Mouse (Mus musculus) CH12.LX (cell line): ENCODE measurements around the gene Ybx1. TPM values are rescaled to one million over a fixed set of nuclear protein-coding genes. Genes with fewer than 3 reads are reported as not detected.
A peak's percentile ranks its signal among the peaks of the same experiment; 100 is the strongest.

Experiments
- DNase-seq: peaks from one replicate; pipeline ENCODE4 v3.0.0-alpha.2; 2013; ENCODE audit errors: extremely low read depth
- H3K27ac ChIP-seq: 2 replicates; pipeline ENCODE4 v1.5.1; 2012; ENCODE audit warnings: low read depth, mild to moderate bottlenecking, control low read depth, moderate library complexity; ENCODE audit not compliant: insufficient read depth
- H3K27me3 ChIP-seq: replicated peaks from 2 replicates; pipeline ENCODE3; 2012; ENCODE audit warnings: inconsistent platforms
- H3K36me3 ChIP-seq, 2 experiments: replicated peaks in 1 of 2; 2 replicates each; pipeline versions ENCODE3 to v1.6.1; 2012; ENCODE audit warnings: inconsistent platforms in 1 of 2, low read length in 1 of 2, mild to moderate bottlenecking in 1 of 2, mixed read lengths in 1 of 2, moderate library complexity in 1 of 2; ENCODE audit not compliant: control insufficient read depth in 1 of 2, insufficient read depth in 1 of 2
- H3K4me1 ChIP-seq, 2 experiments: 2 replicates each; pipeline ENCODE4 v1.6.1; 2012; ENCODE audit warnings: inconsistent platforms in 1 of 2, moderate library complexity in 1 of 2; ENCODE audit not compliant: insufficient read depth in 2 of 2, control insufficient read depth in 1 of 2
- H3K4me2 ChIP-seq: 2 replicates; pipeline ENCODE4 v1.6.1; 2012; ENCODE audit warnings: low read depth, mild to moderate bottlenecking, control low read depth; ENCODE audit not compliant: poor library complexity, insufficient read depth, severe bottlenecking
- H3K4me3 ChIP-seq, 3 experiments: fragments of 150-350 bp in 1 of 3; sonication (generic) in 1 of 3; replicated peaks in 1 of 3; 2 replicates each; pipeline versions ENCODE3 to v1.5.1; 2011 to 2012; ENCODE audit warnings: low read depth in 2 of 3, low read length in 2 of 3, mild to moderate bottlenecking in 2 of 3, moderate library complexity in 2 of 3, control low read depth in 1 of 3, improper control_type of control experiment in 1 of 3, inconsistent platforms in 1 of 3, mixed read lengths in 1 of 3; ENCODE audit not compliant: poor library complexity in 1 of 3
- H3K79me2 ChIP-seq: replicated peaks from 2 replicates; pipeline ENCODE4 v1.6.1; 2012; ENCODE audit warnings: mild to moderate bottlenecking, moderate library complexity; ENCODE audit not compliant: control insufficient read depth, poor library complexity, insufficient read depth, severe bottlenecking; ENCODE audit errors: extremely low read depth
- H3K9ac ChIP-seq: 2 replicates; pipeline ENCODE4 v1.6.1; 2012; ENCODE audit warnings: low read depth, mild to moderate bottlenecking, control low read depth, moderate library complexity; ENCODE audit not compliant: insufficient read depth
- H3K9me3 ChIP-seq: replicated peaks from 2 replicates; pipeline ENCODE3; 2012; ENCODE audit warnings: low read length, inconsistent platforms, mixed read lengths
- BHLHE40 ChIP-seq: IDR thresholded peaks from 2 replicates; pipeline ENCODE4 v1.6.1; 2011; ENCODE audit warnings: mild to moderate bottlenecking, low read depth, low read length, improper control_type of control experiment
- CHD1 ChIP-seq: IDR thresholded peaks from 2 replicates; pipeline ENCODE4 v1.6.1; 2012; ENCODE audit warnings: low read depth, low read length, improper control_type of control experiment, inconsistent platforms
- CHD2 ChIP-seq: IDR thresholded peaks from 2 replicates; pipeline ENCODE4 v1.6.1; 2011; ENCODE audit warnings: low read length, improper control_type of control experiment
- CTCF ChIP-seq, 2 experiments: IDR thresholded peaks in 1 of 2; conservative IDR thresholded peaks in 1 of 2; 2 replicates each; pipeline ENCODE4 v1.5.1; 2011 to 2012; ENCODE audit warnings: low read depth in 2 of 2, low read length in 2 of 2, improper control_type of control experiment in 1 of 2, inconsistent platforms in 1 of 2, mild to moderate bottlenecking in 1 of 2, moderate library complexity in 1 of 2
- E2F4 ChIP-seq: IDR thresholded peaks from 2 replicates; pipeline ENCODE4 v1.6.1; 2011; ENCODE audit warnings: low read depth, low read length, improper control_type of control experiment; ENCODE audit not compliant: insufficient replicate concordance
- ETS1 ChIP-seq: conservative IDR thresholded peaks from 2 replicates; pipeline ENCODE4 v1.6.1; 2012; ENCODE audit warnings: low read depth, mild to moderate bottlenecking, inconsistent platforms, low read length, improper control_type of control experiment, moderate library complexity
- HCFC1 ChIP-seq: IDR thresholded peaks from 2 replicates; pipeline ENCODE4 v1.6.1; 2012; ENCODE audit warnings: low read depth, mild to moderate bottlenecking, inconsistent platforms, low read length, improper control_type of control experiment
- IRF4 ChIP-seq: IDR thresholded peaks from 2 replicates; pipeline ENCODE4 v1.6.1; 2014; ENCODE audit warnings: low read depth, mild to moderate bottlenecking, inconsistent platforms, low read length, improper control_type of control experiment
- JUN ChIP-seq: IDR thresholded peaks from 2 replicates; pipeline ENCODE4 v1.6.1; 2011; ENCODE audit warnings: low read depth, mild to moderate bottlenecking, low read length, improper control_type of control experiment, moderate library complexity; ENCODE audit not compliant: insufficient read depth
- JUND ChIP-seq: conservative IDR thresholded peaks from 2 replicates; pipeline ENCODE4 v1.6.1; 2011; ENCODE audit warnings: low read depth, low read length, improper control_type of control experiment
- MAFK ChIP-seq: IDR thresholded peaks from 2 replicates; pipeline ENCODE4 v1.6.1; 2011; ENCODE audit warnings: low read length, improper control_type of control experiment; ENCODE audit not compliant: insufficient replicate concordance
- MAZ ChIP-seq: IDR thresholded peaks from 2 replicates; pipeline ENCODE4 v1.6.1; 2012; ENCODE audit warnings: low read depth, mild to moderate bottlenecking, inconsistent platforms, low read length, improper control_type of control experiment, moderate library complexity
- MEF2A ChIP-seq: IDR thresholded peaks from 2 replicates; pipeline ENCODE4 v1.6.1; 2014; ENCODE audit warnings: low read depth, mild to moderate bottlenecking, inconsistent platforms, low read length, improper control_type of control experiment, borderline replicate concordance
- MYC ChIP-seq: IDR thresholded peaks from 2 replicates; pipeline ENCODE4 v1.6.1; 2011; ENCODE audit warnings: low read depth, mild to moderate bottlenecking, improper control_type of control experiment, low read length
- NRF1 ChIP-seq: IDR thresholded peaks from 2 replicates; pipeline ENCODE4 v1.6.1; 2014; ENCODE audit warnings: low read depth, mild to moderate bottlenecking, inconsistent platforms, low read length, improper control_type of control experiment, moderate library complexity
- PAX5 ChIP-seq: IDR thresholded peaks from 2 replicates; pipeline ENCODE4 v1.6.1; 2012; ENCODE audit warnings: low read length, inconsistent platforms, mixed read lengths
- RCOR1 ChIP-seq: conservative IDR thresholded peaks from 2 replicates; pipeline ENCODE4 v1.6.1; 2012; ENCODE audit warnings: low read depth, mild to moderate bottlenecking, inconsistent platforms, low read length, improper control_type of control experiment
- TBP ChIP-seq: conservative IDR thresholded peaks from 2 replicates; pipeline ENCODE4 v1.6.1; 2011; ENCODE audit warnings: low read depth, low read length, improper control_type of control experiment
- TCF12 ChIP-seq: IDR thresholded peaks from 2 replicates; pipeline ENCODE4 v1.6.1; 2014; ENCODE audit warnings: low read depth, mild to moderate bottlenecking, inconsistent platforms, low read length, improper control_type of control experiment
- UBTF ChIP-seq: IDR thresholded peaks from 2 replicates; pipeline ENCODE4 v1.6.1; 2012; ENCODE audit warnings: low read depth, mild to moderate bottlenecking, inconsistent platforms, low read length, improper control_type of control experiment, moderate library complexity
- ZKSCAN1 ChIP-seq: IDR thresholded peaks from 2 replicates; pipeline ENCODE4 v1.6.1; 2012; ENCODE audit warnings: low read depth, inconsistent platforms, low read length, improper control_type of control experiment, borderline replicate concordance
- ZMIZ1 ChIP-seq: IDR thresholded peaks from 2 replicates; pipeline ENCODE4 v1.6.1; 2012; ENCODE audit warnings: low read depth, mild to moderate bottlenecking, inconsistent platforms, low read length, improper control_type of control experiment
- dilution Hi-C: fragments of 300-500 bp; cut with MboI; formaldehyde crosslinking; loops from 2 replicates; pipeline ENCODE4 v1.14.3; 2020; ENCODE audit warnings: low sequenced_read_pairs; ENCODE audit not compliant: extremely low pct_unique_long_range_greater_than_20kb, extremely low pct_ligation_motif_present
- in situ Hi-C: fragments of 300-500 bp; cut with MboI; formaldehyde crosslinking; loops from 3 replicates; pipeline ENCODE4 v1.14.3; 2019; ENCODE audit warnings: low sequenced_read_pairs, low pct_ligation_motif_present, low pct_unique_long_range_greater_than_20kb, mixed read lengths
- polyA plus RNA-seq: library from polyadenylated mRNA; unstranded; fragments of >175 nt; gene quantifications from 2 replicates; pipeline ENCODE4 v1.2.1, GENCODE M21; 2012; ENCODE audit warnings: low read depth; ENCODE audit not compliant: insufficient read length
- total RNA-seq, 2 experiments: library from RNA; depleted of rRNA; stranded (reverse); fragments of 300-350 nt in 1 of 2; fragments of >200 nt in 1 of 2; gene quantifications; 2 replicates each; pipeline ENCODE4 v1.2.3; 2012 to 2014

Gene Ybx1
- total and polyA plus RNA-seq, 3 experiments: 724 to 2,246 (median 901) TPM

GRCm38 (mm10) chr4:119300761-119301160, 6.4 kb upstream of the Ybx1 start:
- DNase-seq: no peak
- in situ Hi-C loops: no loop called here
- no peaks in the 10 kb centered on the region for H3K79me2 ChIP-seq
- H3K9me3 ChIP-seq: no peaks in the 10 kb centered on the region
- H3K27ac ChIP-seq: no peak overlapping the region
- H3K4me1 ChIP-seq: peaks cover 2 to 15% of the 10 kb centered on the region in 2 experiments; a peak in 2 of 4 replicates
- no peak overlapping the region for H3K4me2 ChIP-seq
- dilution Hi-C loops: no loop called here
- H3K36me3 ChIP-seq: peaks cover 6 to 35% of the 10 kb centered on the region in 2 experiments
- H3K9ac ChIP-seq: no peak overlapping the region
- no peak for TF ChIP-seq BHLHE40
- no peak for TF ChIP-seq IRF4
- no peak for TF ChIP-seq TBP
- TF ChIP-seq TCF12: no peak
- TF ChIP-seq MAFK: no peak
- no peak for TF ChIP-seq RCOR1
- no peak for TF ChIP-seq MAZ
- no peak for TF ChIP-seq MYC
- H3K4me3 ChIP-seq: no peak overlapping the region
- H3K27me3 ChIP-seq: no peaks in the 10 kb centered on the region

DNA sequence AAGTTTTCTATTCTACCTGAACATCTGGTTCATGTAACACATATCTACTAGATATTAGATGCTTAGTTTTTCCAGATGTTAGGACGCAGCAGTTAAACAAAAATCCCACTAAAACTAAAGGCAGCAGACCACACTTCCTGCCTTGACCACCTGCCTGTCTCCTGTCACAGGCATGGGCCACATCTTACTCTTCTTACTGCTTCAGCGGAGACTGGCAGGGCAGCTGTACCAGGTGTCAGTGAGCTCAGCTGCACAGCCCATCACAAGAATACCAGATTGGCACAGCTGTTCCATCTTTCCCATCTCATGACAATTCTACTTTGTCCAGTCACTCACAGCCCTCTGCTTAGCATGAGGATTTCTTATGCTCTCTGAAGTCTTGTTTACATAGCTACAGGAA, 3.0 kb upstream of the Ybx1 start:
- in situ Hi-C loops (no loop called here), dilution Hi-C loops (no loop called here)
- H3K79me2 ChIP-seq: peaks cover 18% of the 10 kb centered on the region
- H3K4me2 ChIP-seq: no peak overlapping the region
- H3K27me3 ChIP-seq: no peaks in the 10 kb centered on the region
- no peak overlapping the region for H3K27ac ChIP-seq
- H3K4me1 ChIP-seq: peaks cover 2 to 21% of the 10 kb centered on the region in 2 experiments; a peak in 2 of 4 replicates
- H3K36me3 ChIP-seq: peaks cover 3 to 26% of the 10 kb centered on the region in 2 experiments
- no peaks in the 10 kb centered on the region for H3K9me3 ChIP-seq
- no peak for TF ChIP-seq ZKSCAN1
- peak; percentile 57; the same call in 1 of the 2 replicates for TF ChIP-seq TCF12
- TF ChIP-seq CHD1: no peak
- TF ChIP-seq UBTF: no peak
- no peak for TF ChIP-seq PAX5
- no peak for TF ChIP-seq E2F4
- TF ChIP-seq ZMIZ1: no peak
- TF ChIP-seq MAFK: no peak
- no peak overlapping the region for H3K4me3 ChIP-seq
- no peak for DNase-seq
- H3K9ac ChIP-seq: no peak overlapping the region

- in situ Hi-C loops: no loop called here
- H3K27ac ChIP-seq: no peak overlapping the region
Observed at GRCm38 (mm10) chr4:119295134-119295453, 690 bp upstream of the Ybx1 start.

More at GRCm38 (mm10) chr4:119295134-119295453, 690 bp upstream of the Ybx1 start:
- H3K36me3 ChIP-seq: peaks cover 2 to 28% of the 10 kb centered on the region in 2 experiments
- peak overlapping the region; percentile 94 for H3K4me2 ChIP-seq
- TF ChIP-seq MEF2A (no peak), MYC (no peak), E2F4 (no peak), MAZ (no peak), JUND (no peak), JUN (no peak), ZKSCAN1 (no peak), TBP (no peak), HCFC1 (no peak), TCF12 (no peak), CHD2 (no peak), NRF1 (no peak), ETS1 (no peak), CTCF (conservative IDR thresholded peaks at IDR 0.05 in 1 of 2, IDR thresholded peaks at IDR 0.05 in 1 of 2; ENCODE audit: low read depth in 2 of 2, low read length in 2 of 2) (no peak), CHD1 (no peak)
- no peaks in the 10 kb centered on the region for H3K9me3 ChIP-seq
- H3K4me3 ChIP-seq: peak overlapping the region; percentile 65 to 92 (median 79)
- H3K4me1 ChIP-seq: peaks cover 2 to 32% of the 10 kb centered on the region in 2 experiments; a peak in 2 of 4 replicates
- peak overlapping the region; percentile 67 for H3K9ac ChIP-seq
- DNase-seq: no peak
- no peaks in the 10 kb centered on the region for H3K27me3 ChIP-seq
- peaks cover 41% of the 10 kb centered on the region for H3K79me2 ChIP-seq
- dilution Hi-C loops: no loop called here
